Mouse (Mus musculus): ENCODE measurements around the gene Rbks.

Gene Rbks

GRCm38 (mm10) chr5:31588016-31588415 lies 109.4 kb downstream of the Rbks start:
- in situ Hi-C loops (cut with MboI, MseI): no loop called here

- in situ Hi-C loops (cut with MboI, MseI): no loop called here
These were observed 111.9 kb downstream of the Rbks start for GRCm38 (mm10) chr5:31585526-31585925.

GRCm38 (mm10) chr5:31583261-31583660 lies 114.2 kb downstream of the Rbks start:
- in situ Hi-C loops (cut with MboI, MseI): no loop called here

GRCm38 (mm10) chr5:31581932-31582331 lies 115.5 kb downstream of the Rbks start:
- in situ Hi-C loops (cut with MboI, MseI): no loop called here

- in situ Hi-C loops (cut with MboI, MseI): no loop called here
These were observed 116.2 kb downstream of the Rbks start for GRCm38 (mm10) chr5:31581263-31581662.

GRCm38 (mm10) chr5:31576539-31576975 lies 120.9 kb downstream of the Rbks start:
- in situ Hi-C loops (cut with MboI, MseI): loop anchor here (5.0 to 10.0 kb wide), 2 partner anchors 41 to 118 kb away; partner anchors contain the start of genes Babam2 and Rbks

Data from T-helper 2 cell (primary cell).